Comparison of ENCODE assay signal across 13 mouse cellular contexts in the genomic region with DNA sequence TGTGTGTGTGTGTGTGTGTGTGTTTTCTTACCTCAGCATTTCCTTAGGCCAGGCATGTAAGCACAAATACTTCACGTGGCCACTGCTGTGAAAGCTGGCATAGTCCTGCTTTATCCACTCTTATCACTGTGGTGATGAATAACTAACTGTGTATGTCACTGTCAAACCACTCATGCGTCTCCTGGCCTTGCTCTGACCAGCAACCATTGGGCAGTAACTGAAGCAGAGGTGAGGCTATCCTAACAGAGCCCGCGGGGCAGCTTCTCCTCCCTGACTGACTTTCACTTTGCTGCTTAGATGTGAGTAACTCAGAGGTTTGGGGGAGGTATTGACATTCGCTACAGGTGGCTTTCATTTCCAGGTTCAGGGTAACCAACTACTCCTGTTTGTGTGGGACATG.
A peak's percentile ranks its signal among the peaks of the same experiment; 100 is the strongest.
DNase-seq lines count a peak whose midpoint lies in the region; ATAC-seq and TF ChIP-seq lines count a peak whose summit lies in the region.
"Had no signal": no experiment of that assay in that cellular context is flagged by ENCODE, and none has a peak within 500 bp of the region (broad histone marks: within the 10 kb centered on the region; RNA-seq: fewer than 3 reads in every experiment).

No protein-coding gene starts in this region.

- no peaks in the 10 kb centered on the region for H3K27me3 ChIP-seq in heart, postnatal 0 days (ENCODE audit: control insufficient read depth, insufficient read depth, low read length)
- 0 out of 2 replicates have a peak, but pooled peaks cover 3% of the 10 kb centered on the region for H3K27me3 ChIP-seq in heart, embryonic 10.5 days (ENCODE audit: insufficient read depth, poor library complexity, severe bottlenecking)
- peaks cover 3% of the 10 kb centered on the region for H3K27me3 ChIP-seq in CH12.LX (replicated peaks)
- no peaks in the 10 kb centered on the region for H3K27me3 ChIP-seq in kidney, postnatal 0 days (ENCODE audit: insufficient read depth, low read length)
- H3K27me3 ChIP-seq: forebrain, embryonic 12.5 days had no signal

- no peak for TF ChIP-seq POLR2A in CH12.LX (IDR thresholded peaks at IDR 0.05; ENCODE audit: low read depth, low read length)

- DNase-seq in heart, postnatal 0 days (ENCODE audit: low spot score): no peak
- DNase-seq in heart, embryonic 10.5 days (ENCODE audit: low spot score): no peak
- DNase-seq in CH12.LX (ENCODE audit: extremely low read depth): no peak
- peak; percentile 69 for DNase-seq in adrenal gland, postnatal 14 days
- DNase-seq in kidney, postnatal 0 days (ENCODE audit: low spot score): peak; percentile 55
- DNase-seq in layer of hippocampus, postnatal 10 days (ENCODE audit: low spot score in 2 of 2): no peak
- no peak for DNase-seq in right cerebral cortex, postnatal 4 days
- DNase-seq in layer of hippocampus, postnatal 25 days (ENCODE audit: extremely low spot score in 1 of 2, low spot score in 1 of 2): no peak
- DNase-seq: cerebellum, adult 9-11 months; lung, adult 18-20 months; thymus, postnatal 36 days had no signal

- no peak overlapping the region for H3K4me2 ChIP-seq in heart, postnatal 0 days (ENCODE audit: low read depth, low read length)
- H3K4me2 ChIP-seq in CH12.LX (ENCODE audit: insufficient read depth, low read depth, poor library complexity, severe bottlenecking): peak overlapping the region; percentile 11; the same call in 1 of the 2 replicates
- H3K4me2 ChIP-seq in kidney, postnatal 0 days (ENCODE audit: low read length): peak overlapping the region; percentile 37
- H3K4me2 ChIP-seq: forebrain, embryonic 12.5 days had no signal

- no peak for TF ChIP-seq RAD21 in CH12.LX (IDR thresholded peaks at IDR 0.05; ENCODE audit: low read depth, low read length)

- H3K79me2 ChIP-seq in CH12.LX (replicated peaks; ENCODE audit: control insufficient read depth, extremely low read depth, insufficient read depth, poor library complexity, severe bottlenecking): no peaks in the 10 kb centered on the region

- dilution Hi-C loops in CH12.LX (cut with MboI; ENCODE audit: extremely low pct_ligation_motif_present, extremely low pct_unique_long_range_greater_than_20kb, low sequenced_read_pairs): no loop called here

- in situ Hi-C loops in CH12.LX (cut with MboI; ENCODE audit: low pct_ligation_motif_present, low pct_unique_long_range_greater_than_20kb, low sequenced_read_pairs): no loop called here

- H3K4me1 ChIP-seq in heart, postnatal 0 days (ENCODE audit: control insufficient read depth, insufficient read depth): peaks cover 59% of the 10 kb centered on the region
- H3K4me1 ChIP-seq in heart, embryonic 10.5 days: peaks cover 66% of the 10 kb centered on the region
- peaks cover 0 to 4% of the 10 kb centered on the region in 2 experiments; a peak in 1 of 4 replicates for H3K4me1 ChIP-seq in CH12.LX (ENCODE audit: control insufficient read depth in 1 of 2, insufficient read depth in 2 of 2)
- no peaks in the 10 kb centered on the region; the same call in 1 of the 2 replicates for H3K4me1 ChIP-seq in kidney, postnatal 0 days (replicated peaks; ENCODE audit: insufficient read depth, low read length)

- no peaks in the 10 kb centered on the region for H3K9me3 ChIP-seq in heart, postnatal 0 days (replicated peaks; ENCODE audit: control insufficient read depth, low read length)
- H3K9me3 ChIP-seq in heart, embryonic 10.5 days: no peaks in the 10 kb centered on the region
- no peaks in the 10 kb centered on the region for H3K9me3 ChIP-seq in CH12.LX (replicated peaks; ENCODE audit: low read length)
- no peaks in the 10 kb centered on the region for H3K9me3 ChIP-seq in kidney, postnatal 0 days (replicated peaks; ENCODE audit: low read length)
- H3K9me3 ChIP-seq: forebrain, embryonic 12.5 days had no signal

- peak; percentile 34; the same call in 1 of the 2 replicates for ATAC-seq in heart, postnatal 0 days (ENCODE audit: insufficient read depth, low read depth)
- peak; percentile 91 for ATAC-seq in kidney, postnatal 0 days (replicated peaks; ENCODE audit: low FRiP score, low read depth)

- H3K9ac ChIP-seq in heart, postnatal 0 days (replicated peaks; ENCODE audit: low read depth, low read length): no peak overlapping the region
- no peak overlapping the region for H3K9ac ChIP-seq in CH12.LX (ENCODE audit: insufficient read depth, low read depth)
- no peak overlapping the region for H3K9ac ChIP-seq in kidney, postnatal 0 days (ENCODE audit: low read depth, low read length)
- H3K9ac ChIP-seq: forebrain, embryonic 12.5 days had no signal

- no peak overlapping the region for H3K27ac ChIP-seq in heart, postnatal 0 days (ENCODE audit: low read depth)
- H3K27ac ChIP-seq in heart, embryonic 10.5 days: no peak overlapping the region
- H3K27ac ChIP-seq in CH12.LX (ENCODE audit: insufficient read depth, low read depth): no peak overlapping the region
- peak overlapping the region; percentile 43; the same call in 1 of the 2 replicates for H3K27ac ChIP-seq in kidney, postnatal 0 days
- H3K27ac ChIP-seq: forebrain, embryonic 12.5 days had no signal

- H3K4me3 ChIP-seq in heart, postnatal 0 days (ENCODE audit: low read depth, low read length): no peak overlapping the region
- H3K4me3 ChIP-seq in heart, embryonic 10.5 days: no peak overlapping the region
- H3K4me3 ChIP-seq in CH12.LX (replicated peaks in 1 of 3; ENCODE audit: low read depth in 2 of 3, low read length in 2 of 3, poor library complexity in 1 of 3): no peak overlapping the region
- no peak overlapping the region for H3K4me3 ChIP-seq in kidney, postnatal 0 days (replicated peaks; ENCODE audit: low read depth, low read length)
- H3K4me3 ChIP-seq: forebrain, embryonic 12.5 days; myocyte had no signal

- TF ChIP-seq EP300 in heart, postnatal 0 days (IDR thresholded peaks at IDR 0.05; ENCODE audit: low read depth): no peak
- no peak for TF ChIP-seq EP300 in CH12.LX (IDR thresholded peaks at IDR 0.05; ENCODE audit: low read length)

- WGBS in heart, postnatal 0 days: 43% methylated on average over 5 of the region's 5 CpGs
- WGBS in heart, embryonic 10.5 days: 51% methylated on average over 5 of the region's 5 CpGs
- 18% methylated on average over 5 of the region's 5 CpGs for WGBS in kidney, postnatal 0 days

- no peaks in the 10 kb centered on the region for H3K36me3 ChIP-seq in heart, postnatal 0 days (replicated peaks; ENCODE audit: control insufficient read depth, insufficient read depth, low read length)
- no peaks in the 10 kb centered on the region for H3K36me3 ChIP-seq in heart, embryonic 10.5 days
- H3K36me3 ChIP-seq in CH12.LX (replicated peaks in 1 of 2; ENCODE audit: control insufficient read depth in 1 of 2, insufficient read depth in 1 of 2, low read length in 1 of 2): no peaks in the 10 kb centered on the region
- no peaks in the 10 kb centered on the region for H3K36me3 ChIP-seq in kidney, postnatal 0 days (ENCODE audit: insufficient read depth, low read length)
- H3K36me3 ChIP-seq: forebrain, embryonic 12.5 days had no signal

- no peak for TF ChIP-seq CTCF in heart, postnatal 0 days (IDR thresholded peaks at IDR 0.05; ENCODE audit: low read depth)
- no peak for TF ChIP-seq CTCF in CH12.LX (conservative IDR thresholded peaks at IDR 0.05 in 1 of 2, IDR thresholded peaks at IDR 0.05 in 1 of 2; ENCODE audit: low read depth in 2 of 2, low read length in 2 of 2)
- no peak for TF ChIP-seq CTCF in kidney, postnatal 0 days (IDR thresholded peaks at IDR 0.05; ENCODE audit: low read depth)

TF ChIP-seq in CH12.LX, 34 proteins besides CTCF, POLR2A, EP300 and RAD21:
- TF ChIP-seq MAZ (IDR thresholded peaks at IDR 0.05; ENCODE audit: low read depth, low read length): no peak

Comparison
In these comparisons a context has a peak if more than half of its experiments do, and no peak if none do; other contexts are left out.
1. DNase-seq: peak in adrenal gland, postnatal 14 days (single experiment) and kidney, postnatal 0 days (single experiment); none in heart, postnatal 0 days (single experiment), heart, embryonic 10.5 days (single experiment), CH12.LX (single experiment), layer of hippocampus, postnatal 10 days (0 of 2), right cerebral cortex, postnatal 4 days (single experiment) and layer of hippocampus, postnatal 25 days (0 of 2).